Mouse (Mus musculus) E14TG2a.4 (cell line): Measurements from ENCODE around the gene Gm4201.
"Not testable (repeated sequence)": the region's sequence is repeated elsewhere in the genome, so short reads cannot be mapped to it uniquely, and the experiment has no call there.

Experiments used
- CTCF ChIP-seq: conservative IDR thresholded peaks from 2 replicates; pipeline ENCODE4 v1.5.1; 2014; ENCODE audit warnings: low read length
- POU5F1 ChIP-seq: IDR thresholded peaks from 2 replicates; pipeline ENCODE4 v1.6.1; 2014; ENCODE audit warnings: low read length, borderline replicate concordance

DNA sequence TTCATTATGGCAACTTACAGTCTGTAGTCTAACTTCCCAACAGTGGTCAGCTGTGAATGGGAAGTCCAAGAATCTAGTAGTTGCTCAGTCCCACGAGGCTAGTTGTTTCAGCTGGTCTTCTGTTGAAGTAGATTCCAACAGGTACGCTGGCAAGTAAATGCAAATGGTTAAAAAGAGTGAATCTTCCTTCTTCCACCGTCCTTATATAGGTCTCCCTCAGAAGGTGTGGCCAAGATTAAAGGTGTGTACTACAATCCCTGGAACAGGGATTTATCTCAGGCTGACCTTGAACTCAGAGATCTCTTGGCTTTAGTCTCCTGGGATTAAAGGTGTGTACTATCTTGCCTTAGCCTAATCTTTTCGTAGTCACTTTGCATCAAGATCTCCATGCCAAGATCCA is 22.9 kb upstream of the Gm4201 start, which contains the start of gene Gm4565:
- not testable (repeated sequence) for TF ChIP-seq CTCF, POU5F1
